Mouse (Mus musculus) CH12.LX (cell line): ENCODE measurements around the gene Ppard. TPM values are rescaled to one million over a fixed set of nuclear protein-coding genes. Genes with fewer than 3 reads are reported as not detected.

ENCODE experiments used
- DNase-seq: peaks from one replicate; pipeline ENCODE4 v3.0.0-alpha.2; 2013; ENCODE audit errors: extremely low read depth
- H3K27ac ChIP-seq: 2 replicates; pipeline ENCODE4 v1.5.1; 2012; ENCODE audit warnings: low read depth, mild to moderate bottlenecking, control low read depth, moderate library complexity; ENCODE audit not compliant: insufficient read depth
- H3K27me3 ChIP-seq: replicated peaks from 2 replicates; pipeline ENCODE3; 2012; ENCODE audit warnings: inconsistent platforms
- H3K36me3 ChIP-seq, 2 experiments: replicated peaks in 1 of 2; 2 replicates each; pipeline versions ENCODE3 to v1.6.1; 2012; ENCODE audit warnings: inconsistent platforms in 1 of 2, low read length in 1 of 2, mild to moderate bottlenecking in 1 of 2, mixed read lengths in 1 of 2, moderate library complexity in 1 of 2; ENCODE audit not compliant: control insufficient read depth in 1 of 2, insufficient read depth in 1 of 2
- H3K4me1 ChIP-seq, 2 experiments: 2 replicates each; pipeline ENCODE4 v1.6.1; 2012; ENCODE audit warnings: inconsistent platforms in 1 of 2, moderate library complexity in 1 of 2; ENCODE audit not compliant: insufficient read depth in 2 of 2, control insufficient read depth in 1 of 2
- H3K4me2 ChIP-seq: 2 replicates; pipeline ENCODE4 v1.6.1; 2012; ENCODE audit warnings: low read depth, mild to moderate bottlenecking, control low read depth; ENCODE audit not compliant: poor library complexity, insufficient read depth, severe bottlenecking
- H3K4me3 ChIP-seq, 3 experiments: fragments of 150-350 bp in 1 of 3; sonication (generic) in 1 of 3; replicated peaks in 1 of 3; 2 replicates each; pipeline versions ENCODE3 to v1.5.1; 2011 to 2012; ENCODE audit warnings: low read depth in 2 of 3, low read length in 2 of 3, mild to moderate bottlenecking in 2 of 3, moderate library complexity in 2 of 3, control low read depth in 1 of 3, improper control_type of control experiment in 1 of 3, inconsistent platforms in 1 of 3, mixed read lengths in 1 of 3; ENCODE audit not compliant: poor library complexity in 1 of 3
- H3K79me2 ChIP-seq: replicated peaks from 2 replicates; pipeline ENCODE4 v1.6.1; 2012; ENCODE audit warnings: mild to moderate bottlenecking, moderate library complexity; ENCODE audit not compliant: control insufficient read depth, poor library complexity, insufficient read depth, severe bottlenecking; ENCODE audit errors: extremely low read depth
- H3K9ac ChIP-seq: 2 replicates; pipeline ENCODE4 v1.6.1; 2012; ENCODE audit warnings: low read depth, mild to moderate bottlenecking, control low read depth, moderate library complexity; ENCODE audit not compliant: insufficient read depth
- H3K9me3 ChIP-seq: replicated peaks from 2 replicates; pipeline ENCODE3; 2012; ENCODE audit warnings: low read length, inconsistent platforms, mixed read lengths
- CHD1 ChIP-seq: IDR thresholded peaks from 2 replicates; pipeline ENCODE4 v1.6.1; 2012; ENCODE audit warnings: low read depth, low read length, improper control_type of control experiment, inconsistent platforms
- CTCF ChIP-seq, 2 experiments: IDR thresholded peaks in 1 of 2; conservative IDR thresholded peaks in 1 of 2; 2 replicates each; pipeline ENCODE4 v1.5.1; 2011 to 2012; ENCODE audit warnings: low read depth in 2 of 2, low read length in 2 of 2, improper control_type of control experiment in 1 of 2, inconsistent platforms in 1 of 2, mild to moderate bottlenecking in 1 of 2, moderate library complexity in 1 of 2
- ELF1 ChIP-seq: IDR thresholded peaks from 2 replicates; pipeline ENCODE4 v1.6.1; 2014; ENCODE audit warnings: low read depth, mild to moderate bottlenecking, inconsistent platforms, low read length, improper control_type of control experiment
- ETS1 ChIP-seq: conservative IDR thresholded peaks from 2 replicates; pipeline ENCODE4 v1.6.1; 2012; ENCODE audit warnings: low read depth, mild to moderate bottlenecking, inconsistent platforms, low read length, improper control_type of control experiment, moderate library complexity
- GABPA ChIP-seq: IDR thresholded peaks from 2 replicates; pipeline ENCODE4 v1.6.1; 2012; ENCODE audit warnings: low read depth, low read length, improper control_type of control experiment, inconsistent platforms; ENCODE audit not compliant: insufficient replicate concordance
- JUND ChIP-seq: conservative IDR thresholded peaks from 2 replicates; pipeline ENCODE4 v1.6.1; 2011; ENCODE audit warnings: low read depth, low read length, improper control_type of control experiment
- MAFK ChIP-seq: IDR thresholded peaks from 2 replicates; pipeline ENCODE4 v1.6.1; 2011; ENCODE audit warnings: low read length, improper control_type of control experiment; ENCODE audit not compliant: insufficient replicate concordance
- POLR2A ChIP-seq: IDR thresholded peaks from 2 replicates; pipeline ENCODE4 v1.6.1; 2011; ENCODE audit warnings: low read depth, mild to moderate bottlenecking, improper control_type of control experiment, low read length
- RCOR1 ChIP-seq: conservative IDR thresholded peaks from 2 replicates; pipeline ENCODE4 v1.6.1; 2012; ENCODE audit warnings: low read depth, mild to moderate bottlenecking, inconsistent platforms, low read length, improper control_type of control experiment
- SIN3A ChIP-seq: IDR thresholded peaks from 2 replicates; pipeline ENCODE4 v1.6.1; 2012; ENCODE audit warnings: low read length, improper control_type of control experiment, inconsistent platforms
- SMC3 ChIP-seq: IDR thresholded peaks from 2 replicates; pipeline ENCODE4 v1.6.1; 2011; ENCODE audit warnings: low read depth, low read length, improper control_type of control experiment
- USF1 ChIP-seq: IDR thresholded peaks from 2 replicates; pipeline ENCODE4 v1.6.1; 2014; ENCODE audit warnings: low read depth, mild to moderate bottlenecking, inconsistent platforms, low read length, improper control_type of control experiment
- USF2 ChIP-seq: conservative IDR thresholded peaks from 2 replicates; pipeline ENCODE4 v1.6.1; 2011; ENCODE audit warnings: low read depth, low read length, improper control_type of control experiment
- dilution Hi-C: fragments of 300-500 bp; cut with MboI; formaldehyde crosslinking; loops from 2 replicates; pipeline ENCODE4 v1.14.3; 2020; ENCODE audit warnings: low sequenced_read_pairs; ENCODE audit not compliant: extremely low pct_unique_long_range_greater_than_20kb, extremely low pct_ligation_motif_present
- in situ Hi-C: fragments of 300-500 bp; cut with MboI; formaldehyde crosslinking; loops from 3 replicates; pipeline ENCODE4 v1.14.3; 2019; ENCODE audit warnings: low sequenced_read_pairs, low pct_ligation_motif_present, low pct_unique_long_range_greater_than_20kb, mixed read lengths
- polyA plus RNA-seq: library from polyadenylated mRNA; unstranded; fragments of >175 nt; gene quantifications from 2 replicates; pipeline ENCODE4 v1.2.1, GENCODE M21; 2012; ENCODE audit warnings: low read depth; ENCODE audit not compliant: insufficient read length
- total RNA-seq, 2 experiments: library from RNA; depleted of rRNA; stranded (reverse); fragments of 300-350 nt in 1 of 2; fragments of >200 nt in 1 of 2; gene quantifications; 2 replicates each; pipeline ENCODE4 v1.2.3; 2012 to 2014

The Ppard gene
- total and polyA plus RNA-seq, 3 experiments: 2.9 to 15.5 (median 7.3) TPM

GRCm38 (mm10) chr17:28184971-28185638, 47.4 kb upstream of the Ppard start:
- Histone ChIP-seq H3K4me1 (peaks cover 13 to 48% of the 10 kb centered on the region in 2 experiments; a peak in 3 of 4 replicates), H3K9me3 (no peaks in the 10 kb centered on the region), H3K4me2 (no peak overlapping the region), H3K27ac (no peak overlapping the region), H3K79me2 (no peaks in the 10 kb centered on the region), H3K9ac (no peak overlapping the region), H3K36me3 (peaks cover 0 to 24% of the 10 kb centered on the region in 2 experiments), H3K4me3 (no peak overlapping the region), H3K27me3 (no peaks in the 10 kb centered on the region)
- dilution Hi-C loops: no loop called here
- no peak for DNase-seq
- in situ Hi-C loops: no loop called here
- no peak for TF ChIP-seq CTCF (conservative IDR thresholded peaks at IDR 0.05 in 1 of 2, IDR thresholded peaks at IDR 0.05 in 1 of 2; ENCODE audit: low read depth in 2 of 2, low read length in 2 of 2)
- no peak for TF ChIP-seq JUND
- no peak for TF ChIP-seq SIN3A
- no peak for TF ChIP-seq USF1
- TF ChIP-seq GABPA: no peak
- TF ChIP-seq, all 38 proteins: peak for 0

GRCm38 (mm10) chr17:28188313-28188712, 44.2 kb upstream of the Ppard start:
- Histone ChIP-seq H3K9me3 (peaks cover 8% of the 10 kb centered on the region), H3K27me3 (no peaks in the 10 kb centered on the region), H3K79me2 (no peaks in the 10 kb centered on the region), H3K4me2 (no peak overlapping the region), H3K4me1 (peaks cover 8 to 39% of the 10 kb centered on the region in 2 experiments), H3K9ac (no peak overlapping the region), H3K36me3 (peaks cover 9 to 41% of the 10 kb centered on the region in 2 experiments), H3K4me3 (no peak overlapping the region), H3K27ac (no peak overlapping the region)
- in situ Hi-C loops: no loop called here
- no peak for TF ChIP-seq USF2
- no peak for TF ChIP-seq SMC3
- no peak for TF ChIP-seq GABPA
- no peak for DNase-seq
- dilution Hi-C loops: no loop called here

- no peaks in the 10 kb centered on the region for H3K79me2 ChIP-seq
- in situ Hi-C loops: no loop called here
- dilution Hi-C loops: no loop called here
- H3K4me3 ChIP-seq: no peak overlapping the region
- H3K4me1 ChIP-seq: peaks cover 14 to 23% of the 10 kb centered on the region in 2 experiments
- TF ChIP-seq POLR2A: no peak
- TF ChIP-seq ELF1: no peak
- peak; percentile 44 for TF ChIP-seq ETS1
- TF ChIP-seq RCOR1: no peak
- TF ChIP-seq CTCF (conservative IDR thresholded peaks at IDR 0.05 in 1 of 2, IDR thresholded peaks at IDR 0.05 in 1 of 2; ENCODE audit: low read depth in 2 of 2, low read length in 2 of 2): 0 out of 4 replicates have a peak, but pooled peaks of 1 of the 2 experiments have one; percentile 8
- TF ChIP-seq CHD1: no peak
- TF ChIP-seq MAFK: no peak
- no peak overlapping the region for H3K4me2 ChIP-seq
- peaks cover 8% of the 10 kb centered on the region for H3K9me3 ChIP-seq
- H3K27me3 ChIP-seq: no peaks in the 10 kb centered on the region
- peaks cover 17 to 59% of the 10 kb centered on the region in 2 experiments for H3K36me3 ChIP-seq
- H3K27ac ChIP-seq: peak overlapping the region; percentile 61
- no peak overlapping the region for H3K9ac ChIP-seq
- peak; percentile 72 for DNase-seq
These were observed 39.7 kb upstream of the Ppard start for GRCm38 (mm10) chr17:28192754-28193153.
